Mouse (Mus musculus): ENCODE measurements around the gene Pga5.

The Pga5 gene

DNA sequence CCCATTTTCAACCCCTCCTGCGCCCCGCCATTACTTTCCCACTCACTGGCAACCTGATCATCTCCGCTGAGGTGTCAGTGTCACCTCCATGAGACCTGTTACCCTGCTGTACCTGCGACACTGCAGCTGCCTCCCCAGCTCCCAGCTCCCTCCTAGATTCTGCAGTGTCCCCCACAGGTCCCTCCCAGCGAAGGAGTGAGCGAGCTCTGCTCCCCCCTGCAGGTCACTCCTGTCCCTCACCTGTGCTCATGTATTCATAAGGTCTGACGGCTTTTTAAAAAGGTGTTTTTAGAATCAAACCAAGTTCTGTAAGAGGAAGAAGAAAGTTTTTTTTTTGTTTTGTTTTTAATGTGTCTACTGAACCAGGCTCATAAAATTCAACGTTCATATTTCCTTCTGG lies 24.3 kb upstream of the Pga5 start:
- DNase-seq (ENCODE audit: low spot score in 2 of 2): no peak

DNA sequence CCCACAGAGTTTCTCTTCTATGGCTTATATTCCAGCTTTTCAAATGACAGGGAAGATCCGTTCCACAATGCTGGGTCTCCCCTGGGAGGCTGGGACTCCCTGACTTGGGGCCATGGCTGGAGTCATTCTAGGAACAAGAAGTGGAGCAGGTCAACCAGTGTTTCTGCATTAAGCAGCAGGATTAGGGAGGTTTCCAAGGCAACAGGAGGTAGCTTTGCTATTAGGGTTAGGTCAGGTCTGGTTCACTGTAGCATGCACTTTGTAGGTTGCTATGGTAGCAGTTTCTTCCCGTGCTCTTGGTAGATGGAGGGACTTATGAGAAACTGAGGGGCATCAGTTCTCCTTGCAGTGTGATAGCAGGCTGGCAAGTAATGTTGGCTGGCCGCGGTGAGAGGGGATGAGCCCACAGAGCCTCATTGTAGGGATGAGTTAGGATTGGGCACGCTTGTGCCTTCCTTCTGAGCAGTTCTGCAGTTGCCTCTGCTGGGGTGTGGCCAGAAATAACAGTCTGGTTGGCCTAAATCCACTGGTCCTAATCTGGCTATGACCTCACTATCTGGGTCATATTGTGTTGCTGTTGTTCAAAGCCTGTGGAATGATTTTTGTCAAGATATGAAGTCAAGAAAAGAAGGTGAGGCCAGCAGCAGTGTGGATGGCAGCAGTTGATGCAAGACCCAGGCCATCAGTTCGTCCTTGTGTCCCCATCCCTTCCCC lies 23.3 kb upstream of the Pga5 start:
- DNase-seq (ENCODE audit: low spot score in 2 of 2): no peak

DNA sequence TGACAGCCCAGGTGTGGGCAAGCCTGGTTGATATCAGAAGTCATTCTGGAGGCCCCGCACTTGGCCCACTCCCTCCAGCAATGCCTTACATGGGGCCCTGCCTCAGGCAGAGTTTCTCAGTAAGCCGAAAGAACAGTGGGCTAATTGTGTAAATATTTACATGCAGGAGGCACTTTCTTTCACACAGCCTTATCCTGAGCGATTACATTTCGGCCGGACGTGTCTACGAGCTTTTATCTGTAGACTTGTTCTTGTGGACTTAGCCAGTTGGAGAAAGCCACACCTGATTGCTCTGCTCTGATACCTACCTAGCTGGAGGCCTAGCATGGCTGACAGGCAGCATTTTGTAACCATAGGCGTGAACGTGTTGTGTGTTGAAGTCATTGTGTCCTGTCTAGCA lies 22.0 kb upstream of the Pga5 start:
- no peak for DNase-seq (ENCODE audit: low spot score in 2 of 2)

DNA sequence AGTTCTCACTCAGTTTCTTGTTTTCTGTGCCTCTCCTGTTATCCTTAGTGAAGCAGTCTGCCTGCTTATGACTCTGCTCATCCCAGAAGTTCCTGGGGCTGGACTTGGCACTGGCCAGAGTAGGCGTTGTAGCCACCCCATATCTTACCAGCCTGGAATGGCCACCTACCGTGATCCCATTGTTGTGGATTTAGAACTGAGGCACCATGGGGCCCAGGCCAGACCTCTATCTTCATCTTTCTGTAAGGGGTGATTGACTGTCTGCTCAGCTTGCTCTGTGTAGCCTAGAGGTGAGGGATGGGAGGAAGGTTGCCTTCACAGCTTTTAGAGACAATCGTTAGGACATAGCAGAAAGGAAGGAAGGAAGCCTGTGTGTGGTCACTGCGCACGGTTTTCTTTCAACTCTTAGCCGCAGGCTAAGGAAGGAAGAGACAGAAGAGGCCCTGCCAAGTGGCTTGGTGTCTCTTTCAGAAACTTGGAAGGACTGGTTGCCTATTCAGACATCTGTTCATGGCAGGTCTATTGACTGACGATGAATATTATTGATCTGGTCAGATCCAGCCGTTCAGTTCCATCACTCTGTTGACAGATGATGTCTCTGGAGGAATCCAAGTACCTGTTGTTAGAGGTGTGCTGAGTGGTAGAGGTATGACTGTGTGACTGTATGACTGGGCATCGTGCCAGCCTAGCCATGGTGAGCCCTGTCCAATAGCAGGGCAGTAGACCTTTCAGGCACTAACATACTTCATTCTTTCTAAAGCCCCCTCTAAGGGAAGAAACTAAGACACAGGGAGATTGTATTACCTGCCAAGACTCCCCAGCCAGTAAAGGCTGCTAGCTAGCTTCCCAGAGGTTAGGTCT lies 20.5 kb upstream of the Pga5 start:
- DNase-seq (ENCODE audit: low spot score in 2 of 2): no peak

DNA sequence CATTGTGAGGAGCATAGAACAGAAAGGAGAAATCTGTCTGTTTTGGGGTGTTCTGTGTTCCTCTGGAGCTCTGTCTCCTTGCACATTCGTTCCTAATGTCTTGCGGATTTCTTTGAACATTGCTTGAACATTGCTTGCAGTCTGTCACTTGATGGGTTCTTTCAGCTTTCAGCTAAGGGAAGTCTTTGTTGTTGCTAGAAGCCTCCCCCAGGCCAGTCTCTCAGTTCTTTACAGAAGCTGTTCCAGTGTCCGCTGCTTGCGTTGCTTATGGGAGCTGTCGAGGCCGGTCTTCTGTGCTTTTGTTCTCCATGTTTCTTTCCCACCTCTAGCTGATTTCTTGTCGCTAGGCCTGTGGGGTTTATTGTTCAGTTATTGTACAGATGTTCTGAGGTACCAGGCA lies 17.9 kb upstream of the Pga5 start:
- no peak for DNase-seq (ENCODE audit: low spot score in 2 of 2)

DNA sequence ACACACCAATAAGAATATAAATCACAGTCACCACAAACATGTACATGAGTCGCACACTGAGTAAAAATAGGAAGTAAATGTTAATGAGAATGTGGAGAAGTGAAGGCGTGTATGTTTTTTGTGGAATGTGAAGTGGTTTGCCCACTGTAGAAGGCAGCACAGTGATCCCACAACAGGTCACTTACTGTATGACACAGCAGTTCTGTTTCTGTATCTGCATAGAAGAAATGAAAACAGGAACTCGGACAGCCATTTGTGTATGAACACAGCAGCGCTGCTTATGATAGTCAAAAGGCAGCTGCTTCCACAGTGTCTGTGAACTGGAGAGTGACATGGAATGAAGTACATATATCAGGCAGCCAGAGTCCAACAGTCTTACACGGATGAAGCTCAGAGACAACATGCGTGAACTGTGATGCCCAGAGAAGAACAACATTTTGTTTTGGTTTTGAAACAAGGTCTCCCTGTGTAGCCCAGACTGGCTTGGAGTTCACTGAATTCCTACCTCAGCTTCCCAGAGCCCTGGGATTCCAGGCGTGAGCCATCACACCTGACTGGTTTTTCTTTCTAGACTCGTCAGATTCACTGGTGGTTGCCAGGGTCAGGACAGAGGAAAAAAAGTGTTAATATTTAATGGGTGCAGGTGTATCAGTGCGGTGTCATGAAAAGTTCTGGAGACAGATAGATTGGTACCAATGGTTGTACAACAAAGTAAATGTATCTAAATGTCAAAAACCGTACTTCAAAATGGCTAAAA lies 16.2 kb upstream of the Pga5 start:
- DNase-seq (ENCODE audit: low spot score in 2 of 2): no peak

DNA sequence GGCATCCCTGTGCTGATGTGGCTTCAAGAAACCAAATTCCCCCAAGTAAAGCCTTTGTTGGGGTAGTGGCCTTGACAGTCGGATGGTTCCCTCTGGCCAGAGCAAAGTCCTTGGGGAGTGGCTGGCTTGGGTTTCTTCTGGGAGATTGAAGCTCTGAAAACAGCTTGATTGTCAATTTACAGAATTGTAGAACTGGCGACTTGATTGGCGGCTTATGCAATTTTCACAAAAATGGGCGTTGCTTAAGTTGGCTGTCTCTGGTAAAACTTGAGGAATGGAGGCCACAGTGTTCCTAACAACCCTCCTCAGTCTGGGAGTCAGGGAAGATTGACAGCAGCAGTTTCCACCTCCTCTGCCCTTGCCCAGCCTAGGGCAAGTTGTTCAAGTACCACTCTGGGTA lies 14.5 kb upstream of the Pga5 start:
- DNase-seq (ENCODE audit: low spot score in 2 of 2): no peak

DNA sequence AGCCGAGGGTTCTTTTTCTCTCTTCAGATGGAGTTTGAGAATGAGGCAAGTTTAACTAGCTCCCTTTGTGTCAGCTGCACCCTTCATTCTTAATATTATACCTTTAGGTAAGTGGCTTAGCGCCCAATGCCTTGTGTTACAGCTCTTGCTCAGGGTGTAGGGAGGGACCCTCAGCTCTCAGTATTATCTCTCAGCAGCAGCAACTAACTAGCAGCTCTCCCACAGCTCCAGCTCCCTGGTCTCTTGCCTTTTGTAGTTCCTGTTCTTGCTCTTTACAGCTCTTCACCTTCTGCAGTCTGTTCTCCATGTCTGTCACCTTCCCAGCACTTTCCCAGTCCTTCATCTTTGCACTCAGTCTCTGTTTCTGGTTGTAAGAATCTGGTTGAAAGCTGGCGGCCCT lies 13.8 kb upstream of the Pga5 start:
- DNase-seq (ENCODE audit: low spot score in 2 of 2): no peak

DNA sequence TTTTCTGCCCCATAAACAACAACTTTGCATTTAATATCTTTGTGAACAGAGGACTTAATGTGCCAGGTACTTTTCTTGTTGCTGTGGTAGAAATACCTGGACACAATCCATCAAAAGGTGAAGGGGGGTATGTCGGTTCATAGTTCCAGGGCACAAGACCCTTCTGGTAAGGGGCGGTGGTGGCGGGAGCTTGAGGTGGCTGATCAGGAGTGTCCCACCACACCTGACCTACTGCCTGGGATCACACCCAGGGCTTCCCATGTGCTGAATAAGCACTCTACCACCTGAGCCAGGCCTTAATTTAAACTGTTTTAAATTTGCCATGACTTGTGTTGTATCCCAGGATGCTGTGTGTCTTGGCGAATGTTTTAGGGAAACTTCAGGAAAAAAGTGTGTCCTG lies 13.2 kb upstream of the Pga5 start:
- no peak for DNase-seq (ENCODE audit: low spot score in 2 of 2)

DNA sequence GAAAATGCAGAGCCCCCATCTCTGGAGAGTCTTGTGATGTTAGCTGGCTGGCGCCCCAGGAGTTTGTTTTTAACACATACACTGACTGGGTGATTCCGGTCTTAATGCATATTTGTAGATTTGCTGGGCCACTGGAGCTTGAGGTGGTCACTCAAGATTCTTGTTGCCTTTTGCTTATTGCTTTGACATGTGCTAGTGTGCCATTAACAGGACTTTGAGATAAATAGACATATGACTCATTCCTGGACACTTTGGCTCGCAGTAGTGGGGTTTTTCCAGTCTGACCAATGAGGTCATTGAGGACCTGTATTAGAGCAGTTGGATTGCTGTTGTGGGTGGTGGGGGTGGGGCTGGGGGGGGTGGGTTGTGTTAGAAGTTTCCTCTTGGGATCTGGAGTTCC lies 12.5 kb upstream of the Pga5 start:
- DNase-seq (ENCODE audit: low spot score in 2 of 2): no peak

DNA sequence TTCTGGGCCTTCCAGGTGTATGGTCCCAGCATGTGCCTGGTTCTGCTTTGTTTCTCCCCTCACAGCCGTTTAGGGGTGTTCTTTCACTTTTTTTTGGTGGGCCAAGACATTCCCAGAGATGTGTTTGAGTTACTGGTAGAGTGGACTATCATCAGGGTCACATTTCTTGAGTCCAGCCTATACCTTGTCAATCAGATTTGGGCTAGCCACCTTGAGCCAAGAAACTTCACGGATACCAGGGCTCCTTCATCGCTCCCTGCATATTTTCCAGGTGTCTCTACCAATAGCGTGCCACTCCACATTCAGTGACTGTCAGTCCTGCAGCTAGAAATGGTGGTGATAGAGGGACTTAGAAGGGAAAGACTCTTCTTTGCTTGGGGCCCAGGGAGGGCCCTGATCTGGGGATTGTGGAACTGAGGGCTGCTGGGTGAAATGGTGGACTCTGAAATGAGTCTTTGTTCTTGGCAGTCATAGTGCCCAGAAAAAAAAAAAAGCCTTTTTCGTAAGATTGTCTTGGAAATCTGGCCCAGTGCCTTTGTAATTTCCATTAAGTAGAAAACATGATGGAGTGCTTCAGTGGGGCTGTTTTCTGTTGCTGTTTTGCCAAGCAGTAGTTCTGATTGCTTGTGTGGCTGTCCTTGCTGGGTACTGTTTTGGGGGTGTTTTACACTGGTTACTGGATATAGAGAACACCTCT lies 11.7 kb upstream of the Pga5 start:
- DNase-seq (ENCODE audit: low spot score in 2 of 2): no peak

DNA sequence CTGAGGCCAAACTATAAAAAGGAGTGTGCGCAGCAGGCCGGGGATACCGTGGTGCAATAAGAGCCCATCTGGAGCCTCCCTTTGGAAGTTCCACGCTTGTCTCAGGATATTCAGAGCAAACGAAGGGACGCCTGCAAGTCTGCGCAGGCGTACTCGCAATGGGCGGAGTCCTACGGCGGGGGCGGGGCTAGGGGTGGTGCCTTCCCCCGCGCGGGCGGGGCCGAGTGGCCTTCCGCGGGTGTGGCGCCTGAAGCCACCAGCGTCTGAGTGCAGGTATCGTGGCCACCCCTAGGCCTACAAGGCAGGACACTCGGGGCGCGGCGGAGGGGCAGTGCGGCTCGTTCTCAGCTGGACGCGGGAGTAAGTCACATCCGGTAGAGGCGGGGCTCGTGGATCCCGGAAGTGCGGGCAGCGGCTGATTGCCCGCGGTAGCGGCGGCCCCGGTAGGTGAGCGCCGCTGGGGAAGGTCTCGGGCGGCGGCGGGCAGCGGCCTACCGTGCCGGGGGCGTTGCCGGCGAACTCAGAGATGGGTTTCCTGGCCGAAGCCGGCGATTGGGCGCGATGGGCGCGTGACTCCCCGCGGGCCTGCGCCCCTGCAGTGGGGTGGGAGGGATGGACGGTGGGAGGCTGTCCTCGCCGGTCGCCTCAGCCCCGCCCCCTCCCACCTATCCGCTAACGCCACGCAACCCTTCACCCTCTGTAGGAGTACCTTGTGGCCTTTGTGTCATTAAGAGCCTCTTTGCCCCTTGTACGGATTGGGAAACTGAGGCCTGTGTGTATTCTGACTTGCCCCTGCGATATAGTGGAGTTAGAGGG lies 10.9 kb upstream of the Pga5 start, which contains the start of gene Vps37c:
TSS of gene Vps37c (plus strand) at position 199 of the 816 bp plus-strand sequence.
- peak; percentile 95 to 96 for DNase-seq (ENCODE audit: low spot score in 2 of 2)

DNA sequence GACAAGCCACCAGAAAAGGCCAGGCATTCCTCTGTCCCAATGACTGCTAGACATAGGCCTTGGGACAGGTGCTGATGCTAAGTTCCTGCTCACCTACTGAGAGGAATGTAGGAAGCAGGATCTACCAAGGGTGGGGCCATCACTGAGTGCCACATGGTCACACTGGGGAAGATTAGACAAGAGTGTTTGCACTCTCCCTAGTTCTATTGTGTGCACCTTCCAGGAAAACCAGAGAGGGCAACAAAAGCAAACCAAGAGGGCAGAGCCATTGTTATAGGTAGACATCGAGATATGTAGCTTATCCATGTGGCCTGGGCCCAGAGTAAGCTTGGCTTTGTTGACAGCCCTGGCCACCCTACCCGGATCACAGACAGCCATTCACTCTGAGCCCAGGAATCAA lies 7.9 kb upstream of the Pga5 start:
- DNase-seq (ENCODE audit: low spot score in 2 of 2): no peak

DNA sequence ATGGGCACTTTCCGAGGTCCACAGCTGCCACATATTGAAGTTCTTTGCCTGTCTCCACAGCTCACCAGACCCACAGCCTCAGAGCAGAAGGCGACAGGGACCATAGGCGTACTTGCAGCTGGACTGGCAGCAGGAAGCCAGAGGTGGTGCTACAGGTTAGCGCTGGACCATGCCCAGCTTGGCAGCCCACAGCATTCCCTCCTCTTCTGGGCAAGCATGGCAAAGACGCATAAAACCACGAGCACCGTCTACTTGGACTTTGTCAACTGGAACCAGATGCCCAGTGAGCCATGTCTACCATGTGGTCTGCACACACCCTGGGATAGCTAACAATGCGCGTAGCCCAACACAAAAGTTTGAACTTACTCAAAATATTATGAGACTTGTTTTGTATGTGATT lies 7.2 kb upstream of the Pga5 start:
- DNase-seq (ENCODE audit: low spot score in 2 of 2): no peak

DNA sequence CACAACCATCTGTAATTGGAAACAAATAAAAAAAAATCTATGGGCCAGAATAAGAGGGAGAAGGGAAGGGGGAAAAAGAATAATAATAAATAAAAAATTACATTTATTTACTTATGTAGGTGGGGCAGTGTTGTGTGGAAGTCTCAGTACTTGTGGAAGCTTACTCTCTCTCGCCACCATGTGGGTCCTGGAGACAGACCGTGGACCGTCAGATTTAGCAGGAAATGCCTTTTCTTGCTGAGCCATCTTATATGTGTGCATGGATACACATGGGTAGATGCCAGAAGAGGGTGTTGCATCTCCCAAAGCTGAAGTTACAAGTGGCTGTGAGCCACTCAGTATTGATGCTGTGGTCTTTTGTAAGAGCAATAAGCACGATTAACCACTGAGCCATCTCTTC lies 3.7 kb upstream of the Pga5 start:
- DNase-seq (ENCODE audit: low spot score in 2 of 2): no peak

DNA sequence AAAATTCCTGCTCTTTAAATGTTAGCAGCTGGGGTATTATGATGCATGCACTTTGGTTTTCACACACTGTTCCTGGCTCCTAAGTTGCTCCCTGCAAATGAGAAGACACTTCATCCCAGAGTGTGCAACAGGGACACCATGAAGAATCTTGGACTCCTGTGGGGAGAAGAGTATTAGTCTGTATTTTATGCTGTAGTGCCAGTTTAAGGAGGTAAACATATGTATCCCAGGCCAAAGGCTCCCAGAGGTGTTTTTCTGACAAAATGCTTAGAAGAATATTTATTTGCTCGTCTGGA lies 849 bp upstream of the Pga5 start:
- DNase-seq (ENCODE audit: low spot score in 2 of 2): no peak

DNA sequence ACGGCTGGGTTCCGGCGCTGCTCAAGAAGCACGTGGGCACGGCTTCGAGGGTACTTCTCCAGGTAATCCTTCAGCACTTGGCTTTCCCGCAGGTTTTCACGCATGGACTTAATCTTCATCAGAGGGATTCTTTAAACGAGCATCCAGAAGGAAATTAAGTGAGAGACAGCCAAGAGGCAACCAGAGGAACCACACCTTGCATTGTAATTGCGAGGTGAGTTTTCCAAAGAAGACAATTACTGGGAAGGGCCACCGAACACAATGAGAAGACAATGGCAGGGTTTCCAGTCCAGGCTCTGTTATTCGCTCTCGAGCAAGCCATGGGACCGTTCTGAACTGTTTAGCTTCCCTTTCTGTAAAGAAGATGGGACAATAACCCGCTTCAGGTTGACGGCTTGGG lies 1.2 kb downstream of the Pga5 start:
- DNase-seq (ENCODE audit: low spot score in 2 of 2): no peak

DNA sequence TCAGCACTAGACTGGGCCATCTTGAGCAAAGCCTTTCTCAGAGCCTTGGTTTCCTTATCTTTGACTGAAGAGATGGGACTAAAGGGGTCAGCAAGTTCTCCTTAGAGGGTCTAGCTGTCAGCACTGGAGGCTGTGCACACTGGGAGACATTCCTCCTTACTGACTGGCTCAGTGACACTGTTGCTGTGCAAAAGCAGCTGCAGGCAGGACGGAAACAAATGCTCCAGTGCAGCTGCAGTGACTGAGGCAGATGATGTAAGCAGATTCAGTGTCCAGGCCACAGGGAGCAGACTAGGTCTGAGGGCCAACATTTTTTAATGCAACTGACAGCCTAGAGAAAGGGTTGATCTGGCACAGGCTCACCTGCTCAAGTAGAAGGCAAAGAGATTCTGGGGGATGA lies 4.6 kb downstream of the Pga5 start:
- no peak for DNase-seq (ENCODE audit: low spot score in 2 of 2)

DNA sequence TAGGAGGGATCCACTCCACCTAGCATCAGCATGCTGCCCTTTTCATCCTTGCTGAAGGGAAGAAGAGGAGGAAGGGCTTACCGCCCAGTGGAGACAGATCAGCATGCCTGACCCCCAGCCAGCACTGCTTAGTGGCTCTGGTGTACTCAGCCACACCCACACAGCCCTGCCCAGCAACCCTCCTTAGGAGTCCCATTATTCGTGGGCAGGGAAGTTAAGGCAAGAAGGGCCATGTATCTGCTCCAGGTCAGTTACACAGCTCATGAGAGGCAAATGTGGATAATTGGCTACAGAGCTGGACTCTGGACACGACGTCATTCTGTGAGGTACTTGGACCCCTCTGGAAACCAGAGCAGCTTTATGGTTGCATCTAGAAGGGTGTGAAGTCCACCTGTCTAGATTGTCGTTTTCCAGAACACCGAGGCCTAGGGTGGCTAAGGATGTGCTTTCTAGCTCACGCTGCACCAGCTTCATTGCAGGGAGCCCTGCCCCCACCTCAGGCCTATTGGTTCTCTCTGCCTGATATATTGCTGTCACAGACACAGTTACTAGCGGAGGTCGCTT lies 5.9 kb downstream of the Pga5 start:
- DNase-seq (ENCODE audit: low spot score in 2 of 2): no peak

DNA sequence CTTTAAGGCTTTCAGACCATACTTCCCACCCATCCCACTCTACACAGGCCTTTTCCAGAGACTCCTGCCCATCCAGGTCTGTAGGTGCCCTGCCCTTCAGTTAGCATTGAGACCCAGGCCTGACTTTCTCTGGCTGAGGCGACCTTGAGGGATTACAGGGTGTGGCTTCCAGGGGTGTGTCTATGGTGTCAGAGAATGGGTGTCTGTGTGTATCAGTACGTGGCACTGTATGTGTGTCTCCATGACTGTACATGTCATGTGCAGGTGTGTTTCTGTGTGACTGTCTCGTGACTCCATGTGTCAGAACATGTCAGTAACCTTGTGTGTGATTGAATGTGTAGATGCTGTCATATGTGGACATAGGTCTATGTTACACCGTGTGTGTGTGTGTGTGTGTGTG lies 6.6 kb downstream of the Pga5 start:
- DNase-seq (ENCODE audit: low spot score in 2 of 2): no peak

DNA sequence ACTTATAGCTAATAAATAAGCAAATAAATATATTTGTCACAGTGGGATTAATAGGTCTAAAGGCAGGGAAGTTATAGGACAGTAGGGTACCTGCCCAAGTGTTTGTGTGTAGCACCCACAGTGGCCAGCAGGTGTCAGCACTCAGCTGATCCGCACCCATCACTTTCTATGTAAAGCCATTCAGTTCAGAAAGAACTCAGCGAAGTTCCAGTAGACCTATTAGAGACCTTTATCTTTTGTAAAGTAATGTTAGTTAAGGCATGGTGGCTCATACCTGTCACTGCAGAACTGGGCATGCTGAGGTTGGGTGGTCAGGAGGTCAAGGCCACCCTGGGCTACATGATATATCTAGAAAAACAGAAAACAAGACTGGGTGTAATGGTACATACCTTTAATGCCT lies 12.4 kb downstream of the Pga5 start:
- peak; percentile 56 to 71 for DNase-seq (ENCODE audit: low spot score in 2 of 2)

Measured in spleen, postnatal 14 days (tissue).